Mouse (Mus musculus) v-Abl transformed pro-B cells (cell line): Measurements from ENCODE around the gene Ranbp9.

Experiments used
- in situ Hi-C, 2 experiments: fragments of 400-800 bp; cut with MboI; formaldehyde crosslinking; loops; one replicate each; pipeline ENCODE4 v1.15.1; 2025; ENCODE audit not compliant: unreplicated experiment in 2 of 2

Gene Ranbp9

GRCm38 (mm10) chr13:43374205-43374604 lies 106.9 kb downstream of the Ranbp9 start:
- in situ Hi-C loops, result loop anchor here (25.0 kb wide), 2 partner anchors 188 to 363 kb away; partner anchors contain the start of gene Mcur1 (in 1 of the 2)

- in situ Hi-C loops, result loop anchor here (25.0 kb wide), 2 partner anchors 189 to 364 kb away; partner anchors contain the start of gene Mcur1 (in 1 of the 2)
These were observed 108.2 kb downstream of the Ranbp9 start for GRCm38 (mm10) chr13:43372892-43373291.

GRCm38 (mm10) chr13:43370063-43370462 lies 111.0 kb downstream of the Ranbp9 start:
- in situ Hi-C loops, result loop anchor here (25.0 kb wide), 2 partner anchors 192 to 367 kb away; partner anchors contain the start of gene Mcur1 (in 1 of the 2)

- in situ Hi-C loops, result loop anchor here (10.0 to 25.0 kb wide), 3 partner anchors 196 to 371 kb away; partner anchors contain the start of gene Mcur1 (in 1 of the 2)
These were observed 115.3 kb downstream of the Ranbp9 start for GRCm38 (mm10) chr13:43365825-43366184.

GRCm38 (mm10) chr13:43364985-43365824 lies 115.9 kb downstream of the Ranbp9 start, which contains the start of gene Sirt5:
Sirt5 (plus strand) TSS chr13:43365496.
- in situ Hi-C loops, result loop anchor here (10.0 to 25.0 kb wide), 3 partner anchors 197 to 372 kb away; partner anchors contain the start of gene Mcur1 (in 1 of the 2)

- in situ Hi-C loops, result loop anchor here (10.0 to 25.0 kb wide), 3 partner anchors 200 to 375 kb away; partner anchors contain the start of gene Mcur1 (in 1 of the 2)
These were observed 118.7 kb downstream of the Ranbp9 start for GRCm38 (mm10) chr13:43362353-43362752.

- in situ Hi-C loops, result loop anchor here (10.0 to 25.0 kb wide), 3 partner anchors 202 to 377 kb away; partner anchors contain the start of gene Mcur1 (in 1 of the 2)
These were observed 120.5 kb downstream of the Ranbp9 start for GRCm38 (mm10) chr13:43360534-43360933.

GRCm38 (mm10) chr13:43356346-43357125 lies 124.5 kb downstream of the Ranbp9 start:
- in situ Hi-C loops, result loop anchor here (25.0 kb wide), 2 partner anchors 206 to 381 kb away; partner anchors contain the start of gene Mcur1 (in 1 of the 2)

GRCm38 (mm10) chr13:43354362-43354761 lies 126.7 kb downstream of the Ranbp9 start:
- in situ Hi-C loops, result loop anchor here (25.0 kb wide), 2 partner anchors 208 to 383 kb away; partner anchors contain the start of gene Mcur1 (in 1 of the 2)

- in situ Hi-C loops, result loop anchor here (25.0 kb wide), 2 partner anchors 209 to 384 kb away; partner anchors contain the start of gene Mcur1 (in 1 of the 2)
These were observed 127.7 kb downstream of the Ranbp9 start for GRCm38 (mm10) chr13:43353356-43353755.
